Mouse (Mus musculus): ENCODE results near the gene Tnfaip8l3.

Gene Tnfaip8l3

DNA sequence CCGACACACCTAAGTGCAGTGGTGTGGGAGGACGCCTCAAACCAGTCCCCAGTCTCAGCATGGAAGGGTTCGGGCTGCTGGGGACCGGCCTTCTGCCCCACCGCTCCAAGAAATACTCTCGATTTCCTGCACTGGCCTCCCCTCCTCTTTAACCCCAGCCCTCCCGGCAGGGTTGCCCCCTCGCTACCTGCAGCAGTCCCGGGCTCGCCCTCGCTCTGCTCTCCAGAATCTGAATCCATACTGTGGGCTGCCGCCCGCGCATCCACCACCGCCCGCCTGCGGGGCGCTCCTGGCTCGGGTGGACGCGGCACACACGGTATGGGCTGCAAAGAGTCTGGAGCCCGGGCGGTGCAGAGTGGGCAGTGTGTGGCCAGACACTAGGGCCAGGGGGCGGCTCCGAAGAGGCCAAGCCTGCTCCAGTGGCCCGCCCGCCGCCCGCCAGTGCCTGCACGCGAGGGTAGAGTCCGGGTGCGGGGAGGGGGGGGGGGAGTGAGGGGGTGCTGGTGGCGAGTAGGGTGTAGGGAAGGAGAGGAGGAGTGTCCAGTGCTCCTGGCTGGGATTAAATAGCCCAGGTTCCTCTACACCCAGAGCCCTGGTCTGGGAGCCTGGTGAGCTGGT, at the start of gene Tnfaip8l3:
Gene Tnfaip8l3, minus strand, starts transcription at position 357 of the 618 bp plus-strand sequence.
- peak; percentile 5 for DNase-seq (ENCODE audit: low read depth, low spot score)

- DNase-seq (ENCODE audit: low read depth, low spot score) = peak; percentile 26
Measured at GRCm38 (mm10) chr9:54112726-54113125, 44.5 kb upstream of the Tnfaip8l3 start.

DNA sequence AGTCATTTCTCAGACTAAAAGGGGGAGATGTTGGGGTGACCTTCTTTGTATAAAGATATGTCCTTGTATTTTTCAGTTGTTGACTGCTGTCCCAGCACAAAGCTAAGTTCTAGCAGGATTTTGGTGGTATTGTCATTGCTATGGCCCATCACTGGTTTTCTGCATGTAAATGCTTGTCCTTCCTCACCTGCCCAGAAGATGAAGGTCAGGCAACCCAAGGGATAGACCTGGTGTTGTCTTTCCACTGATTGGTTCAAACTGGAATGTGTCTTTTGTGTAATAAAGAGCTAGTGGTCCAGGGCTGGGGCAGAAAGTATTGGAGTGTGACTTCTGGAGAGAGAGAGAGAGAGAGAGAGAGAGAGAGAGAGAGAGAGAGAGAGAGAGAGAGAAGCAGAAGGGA, 30.4 kb upstream of the Tnfaip8l3 start:
- DNase-seq (ENCODE audit: low read depth, low spot score) = peak; percentile 85

DNA sequence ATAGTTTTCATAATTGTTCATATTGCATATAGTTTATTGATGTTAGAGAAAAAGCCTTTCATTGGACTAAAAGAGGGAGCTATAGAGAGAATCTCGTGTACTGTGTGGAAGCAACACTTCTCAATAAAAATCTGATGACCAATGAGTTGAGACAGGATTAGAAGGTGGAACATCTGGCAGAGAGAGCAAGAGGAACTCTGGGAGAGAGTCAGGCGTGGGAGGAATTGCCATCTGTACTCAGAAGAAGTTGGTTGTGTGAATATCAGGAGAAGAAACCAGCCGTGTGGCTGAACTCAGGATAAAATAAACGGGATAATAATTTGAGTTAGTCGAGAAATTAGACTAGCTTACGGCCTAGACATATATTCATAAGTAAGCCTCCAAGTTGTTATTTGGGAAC, 28.9 kb upstream of the Tnfaip8l3 start:
- no peak for DNase-seq (ENCODE audit: low read depth, low spot score)

- DNase-seq (ENCODE audit: low read depth, low spot score) = no peak
Measured at GRCm38 (mm10) chr9:54084245-54084644, 16.1 kb upstream of the Tnfaip8l3 start.

- DNase-seq (ENCODE audit: low read depth, low spot score) = no peak
Measured at GRCm38 (mm10) chr9:54077740-54078139, 9.6 kb upstream of the Tnfaip8l3 start.

- DNase-seq (ENCODE audit: low read depth, low spot score) = no peak
Measured at GRCm38 (mm10) chr9:54074901-54075300, 6.7 kb upstream of the Tnfaip8l3 start.

GRCm38 (mm10) chr9:54073688-54074087, 5.5 kb upstream of the Tnfaip8l3 start:
- DNase-seq (ENCODE audit: low read depth, low spot score) = no peak

- DNase-seq (ENCODE audit: low read depth, low spot score) = no peak
Measured at GRCm38 (mm10) chr9:54071474-54072095, 3.4 kb upstream of the Tnfaip8l3 start.

DNA sequence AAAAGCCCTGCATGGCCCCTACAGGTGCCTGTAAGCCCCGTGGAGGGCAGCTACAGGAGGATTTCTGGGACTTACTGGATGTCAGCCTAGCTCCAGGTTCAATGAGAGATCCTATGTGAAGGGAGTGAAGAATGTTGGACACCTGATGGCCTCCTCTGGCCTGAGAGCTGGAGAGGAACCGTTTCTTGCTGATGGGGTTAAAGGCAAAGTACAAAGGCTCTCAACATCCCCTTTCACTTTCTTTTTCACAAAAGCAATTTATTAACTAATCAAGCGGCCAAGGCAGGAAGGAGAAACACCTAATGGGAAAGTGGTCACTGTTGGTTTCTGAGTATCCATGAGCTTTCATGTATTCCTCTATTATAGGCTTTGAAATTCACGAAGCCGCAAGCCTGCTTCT, 1.0 kb upstream of the Tnfaip8l3 start:
- no peak for DNase-seq (ENCODE audit: low read depth, low spot score)

GRCm38 (mm10) chr9:54068777-54069176, 589 bp upstream of the Tnfaip8l3 start:
- peak; percentile 64 for DNase-seq (ENCODE audit: low read depth, low spot score)

- peak; percentile 3 for DNase-seq (ENCODE audit: low read depth, low spot score)
Measured at GRCm38 (mm10) chr9:54067642-54068031, 551 bp downstream of the Tnfaip8l3 start.

DNA sequence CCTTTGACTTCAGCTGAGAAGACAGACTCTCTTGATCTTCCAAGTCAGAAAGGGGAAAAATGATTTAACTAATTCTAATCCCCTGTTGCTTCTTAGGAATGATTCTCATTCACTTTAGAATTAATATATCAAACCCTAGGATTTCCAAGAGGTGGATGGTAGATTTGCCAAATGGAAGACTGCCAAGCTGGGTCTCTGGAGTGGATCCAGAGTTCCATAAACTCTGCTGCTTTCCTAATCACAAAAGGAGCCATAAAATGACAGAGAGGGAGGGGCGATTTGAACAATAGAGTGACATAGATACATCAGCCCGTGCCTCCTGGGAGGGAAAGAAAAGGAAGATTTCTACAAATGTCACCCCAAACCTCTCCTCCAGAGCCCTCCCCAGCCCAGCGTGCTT, 3.4 kb downstream of the Tnfaip8l3 start:
- DNase-seq (ENCODE audit: low read depth, low spot score) = no peak

- no peak for DNase-seq (ENCODE audit: low read depth, low spot score)
Measured at GRCm38 (mm10) chr9:54063655-54064054, 4.5 kb downstream of the Tnfaip8l3 start.

DNA sequence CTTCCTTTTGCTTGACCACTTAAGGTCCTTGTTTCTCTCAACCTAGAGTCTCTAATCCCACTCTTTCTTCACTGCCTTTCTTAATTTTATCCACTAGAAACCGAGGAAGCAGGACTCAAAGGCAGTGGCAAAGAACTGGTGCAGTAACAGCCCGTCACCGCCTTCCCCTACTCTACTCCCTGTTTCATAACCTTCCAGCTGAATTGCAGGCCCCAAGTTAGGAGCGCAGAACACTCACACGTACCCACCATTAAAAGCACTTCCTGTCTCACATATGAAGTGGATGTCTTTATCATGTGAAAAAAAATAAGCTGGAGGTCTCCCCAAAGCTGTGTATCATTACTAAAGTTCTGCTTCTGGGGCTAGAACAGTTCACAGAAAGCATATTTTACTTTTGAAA, 6.5 kb downstream of the Tnfaip8l3 start:
- no peak for DNase-seq (ENCODE audit: low read depth, low spot score)

DNA sequence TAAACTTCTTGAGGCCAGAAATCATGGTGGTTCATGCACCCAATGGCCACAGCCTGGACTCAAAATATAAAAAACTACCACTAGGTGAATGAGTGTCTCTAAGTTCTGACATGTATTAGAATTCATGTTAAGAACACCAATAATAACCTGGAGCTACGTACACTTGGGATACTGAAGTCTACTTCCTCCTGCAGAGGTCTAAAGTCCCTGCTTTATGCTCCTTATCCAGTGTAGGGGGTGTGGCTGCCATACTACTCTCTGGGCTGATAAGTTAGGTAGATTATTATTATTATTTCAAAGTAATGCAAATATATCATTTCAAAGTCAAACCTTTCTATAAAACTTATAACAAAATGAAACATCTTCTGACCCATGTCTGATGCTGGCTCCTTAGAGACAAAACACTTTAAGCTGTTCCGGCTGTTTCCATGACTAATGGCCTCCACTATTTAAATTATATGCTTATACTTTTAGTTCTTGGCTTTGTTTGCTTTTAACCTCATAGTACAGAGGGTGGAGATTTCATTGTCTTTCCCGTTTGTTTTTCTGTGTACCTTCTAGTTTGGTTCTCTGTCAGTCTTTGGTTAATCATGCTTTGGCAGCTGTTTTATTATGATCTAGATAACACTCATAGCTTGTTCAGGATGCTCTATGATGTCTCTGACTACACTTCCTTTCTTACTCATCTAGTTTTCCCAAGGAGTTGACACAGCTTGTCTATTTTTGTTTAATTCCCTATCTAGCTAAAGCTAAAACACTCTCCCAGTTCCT, 16.7 kb downstream of the Tnfaip8l3 start:
- no peak for DNase-seq (ENCODE audit: low read depth, low spot score)

GRCm38 (mm10) chr9:54048978-54049377, 19.2 kb downstream of the Tnfaip8l3 start:
- no peak for DNase-seq (ENCODE audit: low read depth, low spot score)

DNA sequence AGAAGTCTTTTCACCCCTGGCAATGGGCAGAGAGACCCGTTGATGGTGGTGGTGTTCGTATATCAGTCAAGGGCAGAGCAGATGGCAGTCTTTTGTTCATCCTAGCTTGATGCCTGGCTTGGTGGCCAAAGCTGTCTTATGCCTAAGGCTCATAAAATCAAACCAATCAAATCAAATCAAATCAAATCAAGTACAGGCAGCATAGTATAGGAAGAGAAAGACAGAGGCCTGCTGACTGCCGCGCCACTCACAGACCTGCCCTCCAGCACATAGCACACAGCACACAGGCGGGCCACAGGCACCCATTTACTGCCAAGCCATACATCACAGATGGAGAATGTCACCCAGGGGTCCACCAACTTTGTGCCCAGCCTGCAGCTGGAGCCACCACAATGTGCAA, 25.1 kb downstream of the Tnfaip8l3 start:
- no peak for DNase-seq (ENCODE audit: low read depth, low spot score)

- no peak for DNase-seq (ENCODE audit: low read depth, low spot score)
Measured at GRCm38 (mm10) chr9:54037717-54038116, 30.5 kb downstream of the Tnfaip8l3 start.

GRCm38 (mm10) chr9:54034691-54035090, 33.5 kb downstream of the Tnfaip8l3 start:
- DNase-seq (ENCODE audit: low read depth, low spot score) = no peak

DNA sequence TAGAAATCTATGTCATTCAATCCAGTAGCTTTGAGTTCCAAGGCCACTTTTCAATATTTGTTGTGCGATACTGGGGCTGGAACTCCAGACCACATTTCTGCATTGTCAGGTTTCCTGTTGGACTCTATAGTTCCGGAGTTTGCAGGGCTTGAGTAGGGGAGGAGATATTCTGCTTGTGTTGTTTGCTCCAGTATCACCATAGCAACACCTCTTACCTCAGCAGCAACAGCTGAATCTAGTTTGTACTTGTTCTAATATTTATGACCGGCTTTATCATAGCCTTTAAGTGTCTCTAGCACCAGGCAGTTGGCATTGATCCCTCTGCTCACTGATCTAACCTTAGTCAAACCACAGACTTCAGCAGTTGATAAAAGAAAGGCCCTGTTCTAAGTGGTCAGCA, 45.4 kb downstream of the Tnfaip8l3 start:
- DNase-seq (ENCODE audit: low read depth, low spot score) = no peak

- DNase-seq (ENCODE audit: low read depth, low spot score) = no peak
Measured at GRCm38 (mm10) chr9:53994528-53994927, 73.7 kb downstream of the Tnfaip8l3 start.

DNA sequence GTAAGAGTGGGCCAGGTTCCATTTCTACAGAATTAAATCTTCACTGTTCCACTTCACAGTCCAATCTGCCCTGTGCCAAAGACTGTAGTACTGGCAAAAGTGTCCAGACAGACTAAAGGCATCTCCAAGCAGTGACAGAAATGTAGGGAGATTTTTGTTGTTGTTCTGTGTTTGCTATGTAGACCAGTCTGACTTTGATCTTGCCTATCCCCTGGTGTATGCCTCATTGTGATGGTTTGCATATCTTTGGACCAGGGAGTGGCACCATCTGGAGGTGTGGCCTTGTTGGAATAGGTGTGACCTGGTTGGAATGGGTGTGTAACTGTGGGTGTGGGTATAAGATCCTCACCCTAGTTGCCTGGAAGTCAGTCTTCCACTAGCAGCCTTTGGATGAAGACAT, 75.6 kb downstream of the Tnfaip8l3 start:
- DNase-seq (ENCODE audit: low read depth, low spot score) = peak; percentile 69
